Mouse (Mus musculus): ENCODE results near the gene Dlg2.

- TF ChIP-seq CTCF (IDR thresholded peaks at IDR 0.05; ENCODE audit: borderline replicate concordance, extremely low read depth, insufficient read depth, insufficient read length) (no peak), POLR2A (IDR thresholded peaks at IDR 0.05; ENCODE audit: borderline replicate concordance, extremely low read depth, insufficient read depth, insufficient read length, poor library complexity, severe bottlenecking) (0 out of 2 replicates have a peak, but pooled peaks have one; percentile 7)
These were observed 785.8 kb downstream of the Dlg2 start for GRCm38 (mm10) chr7:91262031-91262951.

Data from brain, embryonic 14.5 days (tissue).